Mouse (Mus musculus): ENCODE results near the gene Slc17a7.

GRCm38 (mm10) chr7:45139904-45140723 lies 23.6 kb upstream of the Slc17a7 start:
- TF ChIP-seq POLR2A (IDR thresholded peaks at IDR 0.05; ENCODE audit: borderline replicate concordance, insufficient read depth, low read length) (no peak), CTCF (IDR thresholded peaks at IDR 0.05; ENCODE audit: borderline replicate concordance, insufficient read depth, low read depth, low read length) (no peak)
